Mouse (Mus musculus) gastrocnemius, adult 2 months (tissue): Measurements from ENCODE around the gene Zfp618. TPM values are rescaled to one million over a fixed set of nuclear protein-coding genes. Genes with fewer than 3 reads are reported as not detected.

Source experiments
- DNase-seq: peaks from one replicate; pipeline ENCODE4 v3.0.0; 2022
- H3K27ac ChIP-seq: fragments of 200-600 bp; 2 replicates; pipeline ENCODE4 v1.8.1; 2022; ENCODE audit warnings: mild to moderate bottlenecking
- H3K4me3 ChIP-seq: fragments of 200-600 bp; 2 replicates; pipeline ENCODE4 v1.8.1; 2022; ENCODE audit warnings: mild to moderate bottlenecking, moderate library complexity
- CTCF ChIP-seq: fragments of 200-600 bp; IDR thresholded peaks from 2 replicates; pipeline ENCODE4 v1.8.1; 2022; ENCODE audit warnings: antibody characterized with exemption, mild to moderate bottlenecking, moderate library complexity
- intact Hi-C: fragments of 180-260 bp; cut with DNase I; formaldehyde crosslinking; loops from one replicate; pipeline ENCODE4 v1.15.1; 2025
- total RNA-seq, 2 experiments: library from RNA; stranded (reverse); gene quantifications; 2 replicates each; pipeline ENCODE4 v1.2.3; 2021

Gene Zfp618
- total RNA-seq, 2 experiments from 2014 or later, result 0.18 to 0.20 TPM

GRCm38 (mm10) chr4:63124861-63125466 is 159.6 kb downstream of the Zfp618 start:
- DNase-seq, result no peak
- Histone ChIP-seq H3K4me3 (no peak overlapping the region), H3K27ac (no peak overlapping the region)
- TF ChIP-seq CTCF, result no peak
- intact Hi-C loops, result no loop called here

DNA sequence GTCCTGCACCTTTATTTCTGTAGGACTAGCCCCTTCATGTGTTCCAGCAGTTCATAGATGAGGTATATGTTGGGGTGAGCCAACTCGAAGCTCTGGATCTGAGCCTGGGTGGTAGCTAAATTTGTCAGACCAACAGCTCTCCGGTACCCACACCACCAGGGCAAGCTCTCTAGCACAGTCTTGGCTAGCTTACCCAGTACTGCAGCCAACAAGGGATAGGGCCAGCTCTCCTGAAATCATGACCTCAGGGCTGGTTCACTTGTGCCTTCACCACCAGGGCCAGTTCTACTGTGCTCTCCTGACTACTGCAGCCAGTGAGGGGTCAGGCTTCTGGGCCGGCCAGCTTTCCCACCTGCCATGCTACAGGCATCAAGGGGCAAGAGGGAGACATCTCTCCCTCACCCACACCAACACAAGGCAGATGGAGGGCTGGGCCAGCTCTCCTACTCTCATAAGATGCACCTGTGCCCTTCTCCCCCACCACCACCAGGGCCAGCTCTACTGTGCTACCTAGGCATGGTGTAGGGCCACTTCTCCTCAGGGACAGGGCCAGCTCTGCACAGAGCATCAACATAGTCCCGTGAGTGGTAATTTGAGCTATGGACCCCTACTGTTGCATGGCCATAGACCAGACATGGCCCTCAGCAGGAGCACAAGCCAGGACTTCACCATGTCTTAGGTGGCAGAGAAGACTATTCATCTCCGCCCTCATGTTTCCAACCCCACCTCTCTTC is 164.7 kb downstream of the Zfp618 start:
- no peak overlapping the region for H3K27ac ChIP-seq
- no peak overlapping the region for H3K4me3 ChIP-seq
- DNase-seq, result peak; percentile 78
- intact Hi-C loops, result no loop called here
- TF ChIP-seq CTCF, result peak; percentile 16; the same call in 1 of the 2 replicates

GRCm38 (mm10) chr4:63147268-63147667 is 181.9 kb downstream of the Zfp618 start:
- intact Hi-C loops, result no loop called here
- no peak for DNase-seq
- Histone ChIP-seq H3K27ac (no peak overlapping the region), H3K4me3 (no peak overlapping the region)
- no peak for TF ChIP-seq CTCF

GRCm38 (mm10) chr4:63151127-63151526 is 185.8 kb downstream of the Zfp618 start:
- intact Hi-C loops, result no loop called here
- Histone ChIP-seq H3K27ac (no peak overlapping the region), H3K4me3 (no peak overlapping the region)
- TF ChIP-seq CTCF, result no peak
- DNase-seq, result no peak

DNA sequence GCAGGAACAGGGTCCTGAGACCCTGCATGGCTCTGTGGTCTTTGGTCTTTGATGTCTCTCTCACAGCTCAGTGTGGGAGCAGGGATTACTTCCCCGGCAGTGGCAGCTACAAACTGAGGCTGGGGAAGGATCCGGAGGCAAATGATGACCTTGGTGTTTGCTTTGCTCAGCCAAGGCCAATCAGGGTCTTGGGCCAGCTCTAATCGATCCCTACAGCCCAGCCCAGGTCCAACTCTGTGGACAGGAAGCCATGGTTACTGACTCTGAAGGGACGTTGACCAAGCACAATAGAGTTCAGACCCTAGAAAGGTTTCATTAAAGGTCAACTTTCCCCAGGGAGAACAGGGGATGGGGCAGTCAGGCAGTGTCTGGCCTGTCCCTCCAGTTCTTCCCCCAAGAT is 188.7 kb downstream of the Zfp618 start:
- intact Hi-C loops, result no loop called here
- no peak for DNase-seq
- Histone ChIP-seq H3K27ac (no peak overlapping the region), H3K4me3 (no peak overlapping the region)
- TF ChIP-seq CTCF, result no peak

GRCm38 (mm10) chr4:63154699-63155098 is 189.3 kb downstream of the Zfp618 start, which contains the start of gene Ambp:
Gene Ambp (minus strand): TSS chr4:63154799.
- no peak for TF ChIP-seq CTCF
- no peak within 1 kb of the TSS for H3K27ac ChIP-seq
- no peak within 1 kb of the TSS for H3K4me3 ChIP-seq
- no peak for DNase-seq
- intact Hi-C loops, result no loop called here

GRCm38 (mm10) chr4:63155596-63155995 is 190.2 kb downstream of the Zfp618 start:
- intact Hi-C loops, result no loop called here
- no peak overlapping the region for H3K27ac ChIP-seq
- TF ChIP-seq CTCF, result no peak
- no peak for DNase-seq
- H3K4me3 ChIP-seq, result no peak overlapping the region

- DNase-seq, result no peak
- Histone ChIP-seq H3K27ac (no peak overlapping the region), H3K4me3 (no peak overlapping the region)
- TF ChIP-seq CTCF, result no peak
- intact Hi-C loops, result no loop called here
Observed at GRCm38 (mm10) chr4:63156726-63157634, 191.6 kb downstream of the Zfp618 start.

DNA sequence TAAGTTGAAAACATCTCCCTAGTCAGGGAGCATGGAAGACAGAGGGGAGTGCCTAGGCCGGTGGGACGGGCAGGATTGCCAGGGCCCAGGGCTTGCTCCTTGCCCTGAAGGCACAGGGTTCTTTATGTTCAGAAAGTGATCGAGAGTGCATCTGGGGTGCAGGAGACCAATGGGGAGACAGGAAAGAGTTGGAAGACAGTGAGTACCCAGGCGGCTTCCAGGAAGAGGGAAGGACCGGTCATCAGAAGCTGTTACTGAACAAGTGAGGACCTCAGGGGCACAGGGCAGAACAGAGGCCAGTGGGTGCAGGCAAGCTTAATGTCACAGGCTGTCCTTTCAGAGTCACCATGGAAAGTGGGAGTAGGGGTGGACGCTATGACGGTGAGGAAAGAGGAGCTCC is 192.8 kb downstream of the Zfp618 start:
- intact Hi-C loops, result loop anchor here (2.0 kb wide), 1 partner anchor 57 kb away; the partner anchor contains the start of gene Col27a1
- no peak for TF ChIP-seq CTCF

GRCm38 (mm10) chr4:63158961-63159592 is 193.7 kb downstream of the Zfp618 start:
- intact Hi-C loops, result loop anchor here (1.0 to 2.0 kb wide), 2 partner anchors 56 to 160 kb away; partner anchors contain the start of gene Col27a1
- Histone ChIP-seq H3K27ac (no peak overlapping the region), H3K4me3 (no peak overlapping the region)
- peak; percentile 87 for DNase-seq
- TF ChIP-seq CTCF, result peak; percentile 90

More for the DNA sequence above, 192.8 kb downstream of the Zfp618 start:
- no peak for DNase-seq
- Histone ChIP-seq H3K4me3 (no peak overlapping the region), H3K27ac (no peak overlapping the region)

DNA sequence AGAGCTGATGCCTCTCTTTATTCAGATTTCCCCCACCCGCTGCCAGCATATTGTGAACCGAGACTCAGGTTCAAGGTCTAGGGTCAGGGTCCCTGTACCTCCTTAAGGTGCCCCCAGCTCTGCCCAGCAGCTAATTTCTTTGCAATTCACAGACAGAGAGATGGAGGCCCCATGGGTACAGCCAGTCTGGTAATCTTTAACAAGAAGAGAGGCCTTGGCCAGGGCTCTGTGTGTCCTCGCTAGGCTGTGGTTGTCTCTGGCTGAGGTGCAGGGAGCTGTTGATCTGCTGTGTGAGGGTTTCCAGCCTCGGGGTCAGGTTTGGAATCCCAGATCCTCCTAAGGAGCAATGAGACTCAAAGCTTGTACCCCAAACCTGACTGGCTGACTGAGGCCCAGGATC is 200.3 kb downstream of the Zfp618 start:
- no peak overlapping the region for H3K27ac ChIP-seq
- no peak overlapping the region for H3K4me3 ChIP-seq
- intact Hi-C loops, result no loop called here
- no peak for DNase-seq
- no peak for TF ChIP-seq CTCF

GRCm38 (mm10) chr4:63166323-63166722 is 200.9 kb downstream of the Zfp618 start:
- intact Hi-C loops, result no loop called here
- H3K4me3 ChIP-seq, result no peak overlapping the region
- TF ChIP-seq CTCF, result no peak
- no peak overlapping the region for H3K27ac ChIP-seq
- DNase-seq, result no peak
